Mouse (Mus musculus): ENCODE results near the gene Bend7. TPM values are rescaled to one million over a fixed set of nuclear protein-coding genes. Genes with fewer than 3 reads are reported as not detected.

Bend7 gene
- total RNA-seq (2012; rRNA removed), result 1.2 and 2.0 TPM in 2 replicates

DNA sequence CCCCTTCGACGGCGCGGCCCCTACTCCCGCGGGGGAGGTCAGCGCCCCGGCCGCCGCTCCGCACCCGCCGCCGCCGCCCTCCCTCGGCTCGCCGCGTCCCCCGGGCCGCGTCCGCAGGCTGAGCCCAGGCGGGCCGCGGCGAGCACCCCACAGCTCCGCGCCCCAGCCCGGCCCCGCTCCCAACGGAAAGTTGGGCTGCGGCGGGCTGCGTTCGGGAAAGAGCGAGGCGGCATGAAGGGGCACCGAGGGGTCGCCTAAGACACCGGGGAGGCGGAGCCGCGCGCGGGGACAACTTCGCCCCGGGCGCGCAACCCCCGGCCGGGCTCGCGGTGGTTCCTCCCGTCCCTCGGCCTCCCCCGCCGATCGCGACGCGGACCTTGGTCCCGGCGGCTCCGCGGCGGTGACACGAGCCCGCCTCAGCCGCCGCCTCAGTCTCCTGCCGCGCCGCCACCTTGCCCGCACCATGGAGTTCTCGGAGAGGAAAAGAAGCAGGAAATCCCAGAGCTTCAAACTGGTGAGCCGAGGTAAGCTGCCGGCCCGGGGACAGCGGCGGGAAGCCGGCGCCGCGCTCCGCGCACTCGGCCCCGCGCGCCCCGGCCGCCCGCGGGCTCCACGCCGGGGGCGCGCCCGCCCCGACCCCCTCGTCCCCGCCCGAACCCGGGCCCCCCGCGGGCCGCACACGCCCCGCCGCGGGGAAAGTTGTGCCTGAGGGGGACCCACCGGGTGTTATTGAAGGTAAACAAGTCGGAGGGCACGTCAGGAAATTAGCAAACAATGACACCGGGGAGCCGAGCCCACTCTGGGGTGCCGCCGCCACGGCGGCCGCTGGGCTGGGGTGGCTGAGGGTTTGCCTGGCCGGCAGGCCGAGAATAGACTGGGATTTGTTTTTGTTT, at the start of gene Bend7:
Gene Bend7, plus strand, starts transcription at position 63 of the 893 bp plus-strand sequence.
- Histone ChIP-seq H3K4me3 (ENCODE audit: insufficient read depth in 1 of 2, low read depth in 1 of 2, low read length in 2 of 2, poor library complexity in 1 of 2, severe bottlenecking in 1 of 2) (peak within 1 kb of the TSS; percentile 81 to 93), H3K4me1 (ENCODE audit: control insufficient read depth in 2 of 2, insufficient read depth in 2 of 2, low read length in 2 of 2, poor library complexity in 1 of 2) (peaks cover 0 to 4% of the 10 kb centered on the region in 2 experiments; a peak in 2 of 4 replicates), H3K36me3 (ENCODE audit: control insufficient read depth, insufficient read depth, low read length, poor library complexity, severe bottlenecking) (no peaks in the 10 kb centered on the region), H3K27ac (ENCODE audit: insufficient read depth, low read depth, low read length, poor library complexity, severe bottlenecking) (no peak within 1 kb of the TSS), H3K9me3 (ENCODE audit: control insufficient read depth, insufficient read depth, low read depth, low read length) (no peaks in the 10 kb centered on the region), H3K9ac (ENCODE audit: insufficient read depth, low read depth, low read length, poor library complexity, severe bottlenecking) (peak within 1 kb of the TSS; percentile 87)
- in situ Hi-C loops (cut with MboI; ENCODE audit: low sequenced_read_pairs in 2 of 2, unreplicated experiment in 2 of 2), result no loop called here
- TF ChIP-seq HCFC1 (IDR thresholded peaks at IDR 0.05; ENCODE audit: borderline replicate concordance, insufficient read depth, low read length) (0 out of 2 replicates have a peak, but pooled peaks have one; percentile 33), ZC3H11A (IDR thresholded peaks at IDR 0.05; ENCODE audit: borderline replicate concordance, low read depth, low read length) (no peak)
- DNase-seq (ENCODE audit: low read depth, low spot score), result no peak

DNA sequence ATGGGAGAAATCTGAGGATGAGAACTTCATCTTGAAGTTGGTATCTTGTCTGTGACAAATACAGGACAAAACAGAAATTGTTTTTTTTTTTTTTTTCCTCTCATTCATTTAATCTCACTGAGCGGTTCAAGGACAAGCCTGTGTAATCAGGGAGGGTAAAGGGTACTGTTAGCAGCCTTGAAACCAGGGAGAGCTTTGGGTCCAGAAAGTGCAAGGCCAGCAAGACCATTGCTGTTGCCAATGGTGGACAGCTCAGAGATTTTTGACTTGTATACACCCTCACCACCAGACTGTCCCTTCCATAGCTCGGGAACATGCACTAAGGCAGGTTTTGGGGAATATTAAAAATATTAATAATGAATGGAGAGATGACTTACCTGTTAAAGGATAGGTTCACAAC, 49.0 kb upstream of the Bend7 start:
- in situ Hi-C loops (cut with MboI; ENCODE audit: low sequenced_read_pairs in 2 of 2, unreplicated experiment in 2 of 2), result loop anchor here in 1 of 2 experiments (25.0 kb wide), 1 partner anchor 194 kb away; no protein-coding TSS in a partner anchor
- H3K36me3 ChIP-seq (ENCODE audit: control insufficient read depth, insufficient read depth, low read length, poor library complexity, severe bottlenecking), result no peaks in the 10 kb centered on the region
- H3K27ac ChIP-seq (ENCODE audit: insufficient read depth, low read depth, low read length, poor library complexity, severe bottlenecking), result no peak overlapping the region
- no peak overlapping the region for H3K9ac ChIP-seq (ENCODE audit: insufficient read depth, low read depth, low read length, poor library complexity, severe bottlenecking)
- peaks cover 0 to 2% of the 10 kb centered on the region in 2 experiments; a peak in 2 of 4 replicates for H3K4me1 ChIP-seq (ENCODE audit: control insufficient read depth in 2 of 2, insufficient read depth in 2 of 2, low read length in 2 of 2, poor library complexity in 1 of 2)
- H3K9me3 ChIP-seq (ENCODE audit: control insufficient read depth, insufficient read depth, low read depth, low read length), result no peaks in the 10 kb centered on the region
- DNase-seq (ENCODE audit: low read depth, low spot score), result no peak
- TF ChIP-seq ZC3H11A (IDR thresholded peaks at IDR 0.05; ENCODE audit: borderline replicate concordance, low read depth, low read length) (no peak), CHD2 (IDR thresholded peaks at IDR 0.05; ENCODE audit: low read depth, low read length) (no peak), HCFC1 (IDR thresholded peaks at IDR 0.05; ENCODE audit: borderline replicate concordance, insufficient read depth, low read length) (no peak), MAFK (IDR thresholded peaks at IDR 0.05; ENCODE audit: insufficient read depth, low read depth, low read length) (no peak), ZNF384 (IDR thresholded peaks at IDR 0.05; ENCODE audit: low read depth, low read length) (no peak)
- H3K4me3 ChIP-seq (ENCODE audit: insufficient read depth in 1 of 2, low read depth in 1 of 2, low read length in 2 of 2, poor library complexity in 1 of 2, severe bottlenecking in 1 of 2), result no peak overlapping the region

DNA sequence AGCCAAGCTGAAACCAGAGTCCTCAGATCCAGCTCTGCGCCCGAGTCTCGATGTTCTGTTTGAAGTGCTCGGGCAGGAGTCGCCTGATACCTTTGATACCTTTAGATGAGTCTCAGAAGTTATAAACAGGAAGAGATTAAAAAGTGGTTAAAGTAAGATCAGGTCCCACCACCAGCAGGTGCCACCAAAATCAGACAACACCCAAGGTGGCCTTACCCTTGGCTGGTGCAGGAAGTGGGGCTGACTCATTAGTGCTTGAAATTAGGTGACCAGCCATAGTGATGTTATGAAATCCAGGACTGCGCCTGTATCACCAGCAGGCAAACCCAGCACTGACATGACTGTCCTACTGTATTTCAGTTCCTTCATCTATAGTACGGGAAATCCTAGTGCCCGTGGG, 47.9 kb upstream of the Bend7 start:
- Histone ChIP-seq H3K4me3 (ENCODE audit: insufficient read depth in 1 of 2, low read depth in 1 of 2, low read length in 2 of 2, poor library complexity in 1 of 2, severe bottlenecking in 1 of 2) (no peak overlapping the region), H3K9ac (ENCODE audit: insufficient read depth, low read depth, low read length, poor library complexity, severe bottlenecking) (no peak overlapping the region), H3K4me1 (ENCODE audit: control insufficient read depth in 2 of 2, insufficient read depth in 2 of 2, low read length in 2 of 2, poor library complexity in 1 of 2) (peaks cover 0 to 2% of the 10 kb centered on the region in 2 experiments; a peak in 2 of 4 replicates), H3K36me3 (ENCODE audit: control insufficient read depth, insufficient read depth, low read length, poor library complexity, severe bottlenecking) (no peaks in the 10 kb centered on the region), H3K9me3 (ENCODE audit: control insufficient read depth, insufficient read depth, low read depth, low read length) (no peaks in the 10 kb centered on the region), H3K27ac (ENCODE audit: insufficient read depth, low read depth, low read length, poor library complexity, severe bottlenecking) (no peak overlapping the region)
- no peak for DNase-seq (ENCODE audit: low read depth, low spot score)
- in situ Hi-C loops (cut with MboI; ENCODE audit: low sequenced_read_pairs in 2 of 2, unreplicated experiment in 2 of 2), result loop anchor here in 1 of 2 experiments (25.0 kb wide), 1 partner anchor 193 kb away; no protein-coding TSS in a partner anchor
- TF ChIP-seq CHD2 (IDR thresholded peaks at IDR 0.05; ENCODE audit: low read depth, low read length) (no peak), ZNF384 (IDR thresholded peaks at IDR 0.05; ENCODE audit: low read depth, low read length) (no peak), ZC3H11A (IDR thresholded peaks at IDR 0.05; ENCODE audit: borderline replicate concordance, low read depth, low read length) (no peak), MAFK (IDR thresholded peaks at IDR 0.05; ENCODE audit: insufficient read depth, low read depth, low read length) (no peak), HCFC1 (IDR thresholded peaks at IDR 0.05; ENCODE audit: borderline replicate concordance, insufficient read depth, low read length) (no peak)

DNA sequence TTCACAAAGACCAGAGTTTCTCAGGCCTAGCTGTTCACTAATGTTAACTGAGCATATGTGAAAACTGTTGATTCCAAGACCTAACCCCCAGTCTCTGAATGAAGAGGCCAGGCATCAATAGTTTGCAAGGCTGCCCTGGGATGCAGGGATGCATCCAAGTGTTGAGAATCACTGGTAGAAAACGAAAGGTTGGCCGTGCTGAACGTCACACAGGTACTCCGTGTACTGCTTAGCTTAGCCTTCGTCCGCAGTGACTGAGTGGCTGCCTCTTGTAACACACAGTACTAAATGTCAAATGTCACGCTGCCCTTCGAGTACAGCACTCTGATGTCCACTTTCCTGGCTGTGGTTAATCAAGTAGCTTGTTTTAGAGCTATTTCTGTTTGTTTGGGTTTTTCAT, 46.0 kb upstream of the Bend7 start:
- H3K27ac ChIP-seq (ENCODE audit: insufficient read depth, low read depth, low read length, poor library complexity, severe bottlenecking), result no peak overlapping the region
- TF ChIP-seq MAFK (IDR thresholded peaks at IDR 0.05; ENCODE audit: insufficient read depth, low read depth, low read length), result no peak
- TF ChIP-seq ZNF384 (IDR thresholded peaks at IDR 0.05; ENCODE audit: low read depth, low read length), result no peak
- TF ChIP-seq HCFC1 (IDR thresholded peaks at IDR 0.05; ENCODE audit: borderline replicate concordance, insufficient read depth, low read length), result no peak
- TF ChIP-seq CHD2 (IDR thresholded peaks at IDR 0.05; ENCODE audit: low read depth, low read length), result no peak
- no peak for TF ChIP-seq ZC3H11A (IDR thresholded peaks at IDR 0.05; ENCODE audit: borderline replicate concordance, low read depth, low read length)
- in situ Hi-C loops (cut with MboI; ENCODE audit: low sequenced_read_pairs in 2 of 2, unreplicated experiment in 2 of 2), result loop anchor here in 1 of 2 experiments (25.0 kb wide), 1 partner anchor 191 kb away; no protein-coding TSS in a partner anchor

More for the DNA sequence above, 46.0 kb upstream of the Bend7 start:
- no peak overlapping the region for H3K4me3 ChIP-seq (ENCODE audit: insufficient read depth in 1 of 2, low read depth in 1 of 2, low read length in 2 of 2, poor library complexity in 1 of 2, severe bottlenecking in 1 of 2)
- H3K9me3 ChIP-seq (ENCODE audit: control insufficient read depth, insufficient read depth, low read depth, low read length), result no peaks in the 10 kb centered on the region
- H3K9ac ChIP-seq (ENCODE audit: insufficient read depth, low read depth, low read length, poor library complexity, severe bottlenecking), result no peak overlapping the region
- no peak for DNase-seq (ENCODE audit: low read depth, low spot score)
- no peaks in the 10 kb centered on the region for H3K36me3 ChIP-seq (ENCODE audit: control insufficient read depth, insufficient read depth, low read length, poor library complexity, severe bottlenecking)
- H3K4me1 ChIP-seq (ENCODE audit: control insufficient read depth in 2 of 2, insufficient read depth in 2 of 2, low read length in 2 of 2, poor library complexity in 1 of 2), result peaks cover 0 to 2% of the 10 kb centered on the region in 2 experiments; a peak in 2 of 4 replicates
